Mouse (Mus musculus): ENCODE data around the gene Cdk14.

- no peak for TF ChIP-seq CTCF (IDR thresholded peaks at IDR 0.05; ENCODE audit: low read depth, low read length)
- TF ChIP-seq POLR2A (IDR thresholded peaks at IDR 0.05; ENCODE audit: insufficient read depth, low read length) = no peak
Measured at GRCm38 (mm10) chr5:5354684-5355368, 65.3 kb downstream of the Cdk14 start.
